Mouse (Mus musculus): ENCODE results near the gene Kif6. TPM values are rescaled to one million over a fixed set of nuclear protein-coding genes. Genes with fewer than 3 reads are reported as not detected.

The Kif6 gene
- polyA plus RNA-seq, 1 experiment from 2014 or later: 3.2 TPM

DNA sequence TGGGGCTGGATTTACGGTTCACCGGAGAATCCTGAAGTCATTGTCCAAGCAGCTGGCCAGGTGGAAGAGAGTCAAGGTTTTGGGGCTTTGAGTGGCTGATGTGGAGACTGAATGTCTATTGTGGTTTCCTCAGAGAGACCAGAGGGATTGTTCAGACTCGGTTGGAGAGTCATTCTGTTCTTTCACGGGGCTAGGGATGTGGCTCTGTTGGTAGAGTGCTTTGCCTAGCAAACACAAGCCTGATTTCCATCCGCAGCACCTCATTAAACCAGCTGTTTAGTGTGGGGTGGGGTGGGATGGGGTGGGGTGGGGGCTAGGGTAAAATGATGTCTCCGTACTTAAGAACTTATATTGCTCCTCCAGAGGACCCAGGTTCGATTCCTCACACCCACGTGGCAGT is 146.9 kb downstream of the Kif6 start:
- Histone ChIP-seq H3K4me2 (no peak overlapping the region), H3K27ac (peak overlapping the region; percentile 35; the same call in 1 of the 2 replicates), H3K27me3 (no peaks in the 10 kb centered on the region), H3K9me3 (no peaks in the 10 kb centered on the region), H3K36me3 (no peaks in the 10 kb centered on the region), H3K4me3 (no peak overlapping the region), H3K9ac (no peak overlapping the region), H3K4me1 (peaks cover 12% of the 10 kb centered on the region; the same call in 1 of the 2 replicates)
- 79% methylated on average over 8 of the region's 8 CpGs for WGBS
- ATAC-seq (ENCODE audit: insufficient number of reproducible peaks, insufficient read depth, low FRiP score, low TSS enrichment, low read depth): no peak

DNA sequence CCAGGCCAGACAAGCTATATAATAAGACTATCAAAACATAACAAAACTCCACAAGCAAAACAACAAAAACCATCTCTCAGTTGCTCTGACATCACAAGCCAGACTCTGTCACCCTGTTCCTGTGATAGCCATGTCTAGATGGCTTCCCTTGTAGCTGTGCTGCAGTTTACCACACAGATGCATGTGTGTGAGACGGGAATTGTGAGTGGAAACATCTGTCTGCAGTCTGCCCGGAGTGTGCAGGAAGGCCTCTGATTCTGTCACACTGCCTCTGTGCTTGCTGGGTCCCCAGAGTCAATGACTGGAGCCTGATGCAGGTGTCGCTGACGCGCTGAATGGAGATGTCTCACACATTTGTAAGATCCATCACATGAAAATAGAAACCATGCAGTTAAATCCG is 150.0 kb downstream of the Kif6 start:
- no peak for ATAC-seq (ENCODE audit: insufficient number of reproducible peaks, insufficient read depth, low FRiP score, low TSS enrichment, low read depth)
- no peaks in the 10 kb centered on the region for H3K36me3 ChIP-seq
- 55% methylated on average over 6 of the region's 6 CpGs for WGBS
- H3K4me2 ChIP-seq: no peak overlapping the region
- no peak overlapping the region for H3K27ac ChIP-seq
- no peak overlapping the region for H3K9ac ChIP-seq
- H3K4me3 ChIP-seq: no peak overlapping the region
- H3K4me1 ChIP-seq: peaks cover 11% of the 10 kb centered on the region; the same call in 1 of the 2 replicates
- no peaks in the 10 kb centered on the region for H3K9me3 ChIP-seq
- no peaks in the 10 kb centered on the region; the same call in 1 of the 2 replicates for H3K27me3 ChIP-seq

DNA sequence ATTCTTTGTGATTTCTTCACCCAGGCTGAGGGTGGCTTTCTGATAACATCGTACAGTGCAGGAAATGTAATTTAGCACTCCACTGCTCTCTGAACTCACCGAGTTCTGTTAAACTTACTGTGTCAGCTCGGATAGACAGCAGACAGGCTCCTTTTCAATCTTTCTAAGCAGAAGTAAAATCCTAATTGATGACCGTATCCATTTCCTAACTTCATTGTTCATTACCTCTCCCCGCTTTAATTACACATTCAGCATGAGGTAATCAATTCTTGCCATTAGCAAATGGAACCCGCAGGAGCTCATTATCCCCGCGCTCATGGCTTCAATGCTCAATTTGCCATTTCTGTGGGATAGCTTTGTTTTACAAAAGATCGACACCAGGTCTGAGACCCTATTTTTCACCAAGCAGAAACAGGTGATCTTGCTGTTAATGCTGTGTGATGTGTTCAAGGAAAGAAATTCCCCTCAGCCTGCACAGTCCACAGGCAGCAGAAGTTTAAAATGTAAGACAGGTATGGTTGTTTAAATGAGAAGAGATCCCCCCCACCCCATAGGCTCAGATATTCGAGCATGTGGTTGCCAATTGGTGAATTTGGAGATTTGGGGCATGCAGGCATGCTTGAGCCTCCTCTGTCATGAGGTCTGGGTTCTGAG is 152.9 kb downstream of the Kif6 start:
- H3K27me3 ChIP-seq: no peaks in the 10 kb centered on the region; the same call in 1 of the 2 replicates
- H3K27ac ChIP-seq: no peak overlapping the region
- 27% methylated on average over 10 of the region's 10 CpGs for WGBS

DNA sequence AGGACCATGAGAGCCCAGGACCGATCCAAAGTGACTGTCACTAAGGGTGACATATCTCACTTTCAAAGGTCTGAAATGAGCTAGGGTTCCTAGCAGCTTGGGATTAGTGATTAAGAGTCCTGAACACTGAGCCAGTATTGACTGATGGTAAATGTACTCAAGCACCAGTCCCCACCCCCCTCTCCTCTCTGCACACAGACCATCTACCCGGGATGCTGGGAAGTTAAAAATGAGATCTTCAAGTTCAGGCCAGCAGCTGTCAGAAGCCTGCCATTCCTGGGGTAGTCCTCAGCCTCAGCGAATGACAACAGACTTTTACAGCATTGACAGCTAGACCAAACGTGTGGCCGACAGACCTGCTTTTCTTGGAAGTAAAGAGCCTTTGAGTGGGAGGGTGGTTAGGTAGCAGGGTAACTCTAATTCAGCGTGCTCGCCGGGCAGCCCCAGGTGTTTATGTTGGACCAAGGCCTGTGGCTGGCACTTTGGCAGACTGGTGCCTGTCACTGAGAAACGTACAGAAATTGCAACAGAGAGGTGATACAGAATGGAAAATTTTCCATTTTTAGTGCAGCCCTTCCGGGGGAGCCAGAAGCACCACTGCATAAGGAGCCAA is 156.9 kb downstream of the Kif6 start:
- no peaks in the 10 kb centered on the region for H3K36me3 ChIP-seq
- H3K4me3 ChIP-seq: no peak overlapping the region
- H3K9me3 ChIP-seq: no peaks in the 10 kb centered on the region
- H3K9ac ChIP-seq: no peak overlapping the region
- no peak overlapping the region for H3K4me2 ChIP-seq
- H3K4me1 ChIP-seq: peaks cover 3% of the 10 kb centered on the region; the same call in 1 of the 2 replicates
- H3K27ac ChIP-seq: no peak overlapping the region
- H3K27me3 ChIP-seq: no peaks in the 10 kb centered on the region; the same call in 1 of the 2 replicates
- 71% methylated on average over 10 of the region's 10 CpGs for WGBS
- ATAC-seq (ENCODE audit: insufficient number of reproducible peaks, insufficient read depth, low FRiP score, low TSS enrichment, low read depth): no peak

More for the DNA sequence above, 152.9 kb downstream of the Kif6 start:
- Histone ChIP-seq H3K4me3 (no peak overlapping the region), H3K4me2 (no peak overlapping the region), H3K36me3 (no peaks in the 10 kb centered on the region), H3K4me1 (peaks cover 10% of the 10 kb centered on the region), H3K9me3 (no peaks in the 10 kb centered on the region), H3K9ac (no peak overlapping the region)
- no peak for ATAC-seq (ENCODE audit: insufficient number of reproducible peaks, insufficient read depth, low FRiP score, low TSS enrichment, low read depth)

DNA sequence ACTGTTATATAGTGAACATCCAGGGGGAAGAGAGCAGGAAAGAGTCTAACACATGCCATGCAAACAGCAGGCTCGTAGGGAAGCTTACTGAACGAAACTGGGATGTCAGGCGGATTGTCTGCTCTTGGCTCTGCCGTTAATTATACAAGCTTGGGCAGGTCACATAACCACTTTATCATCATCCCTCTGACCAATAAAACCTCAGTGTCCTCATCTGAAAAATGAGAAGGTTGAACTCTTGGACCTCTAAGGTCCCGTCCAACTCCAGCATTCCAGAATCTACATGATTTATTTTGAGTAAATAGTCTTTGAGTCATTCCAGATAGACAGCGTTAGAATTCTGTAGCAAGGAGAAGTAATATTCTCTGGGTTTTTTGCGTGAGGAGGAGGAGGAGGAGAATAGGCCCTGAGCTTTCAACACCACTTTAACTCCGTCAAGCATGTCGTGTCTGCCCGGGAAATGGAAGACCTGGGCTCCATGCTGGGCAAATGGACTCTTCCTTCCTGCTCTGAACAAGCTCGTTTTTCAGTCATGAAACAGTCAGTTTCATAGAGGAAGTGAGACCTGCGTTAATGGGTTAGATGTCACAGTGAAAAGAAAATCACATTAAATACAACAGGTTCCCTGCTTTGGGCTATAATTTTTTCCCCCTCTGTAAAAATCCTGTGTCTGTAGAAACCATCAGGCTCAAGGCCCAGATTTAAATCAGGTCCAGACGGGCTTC is 162.3 kb downstream of the Kif6 start:
- Histone ChIP-seq H3K9ac (no peak overlapping the region), H3K27me3 (no peaks in the 10 kb centered on the region), H3K36me3 (no peaks in the 10 kb centered on the region), H3K4me1 (peaks cover 23% of the 10 kb centered on the region), H3K27ac (0 out of 2 replicates have a peak overlapping the region, but pooled peaks have one; percentile 5), H3K4me2 (no peak overlapping the region), H3K4me3 (no peak overlapping the region), H3K9me3 (no peaks in the 10 kb centered on the region)
- WGBS: 53% methylated on average over 13 of the region's 13 CpGs
- ATAC-seq (ENCODE audit: insufficient number of reproducible peaks, insufficient read depth, low FRiP score, low TSS enrichment, low read depth): no peak

DNA sequence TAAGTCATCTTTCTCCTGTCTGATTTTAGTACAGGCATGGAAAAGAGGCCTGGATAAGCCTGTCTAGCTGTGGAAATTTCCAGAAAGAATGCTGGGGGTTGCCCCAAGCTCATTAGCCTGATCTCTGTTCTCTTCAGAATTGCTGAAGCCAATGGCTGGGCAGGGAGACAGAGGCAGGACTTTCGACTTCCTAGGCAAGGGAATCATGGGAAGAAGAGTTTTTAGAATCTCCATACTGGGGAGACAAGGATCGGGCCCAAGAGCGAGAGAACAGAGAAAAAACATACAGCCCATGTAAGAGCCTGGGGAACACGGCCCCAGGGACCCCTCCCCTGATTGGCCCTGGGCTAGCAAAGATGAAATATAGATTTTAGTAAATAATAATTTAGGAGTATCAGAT is 164.1 kb downstream of the Kif6 start:
- H3K4me1 ChIP-seq: peaks cover 23% of the 10 kb centered on the region
- H3K36me3 ChIP-seq: no peaks in the 10 kb centered on the region
- ATAC-seq (ENCODE audit: insufficient number of reproducible peaks, insufficient read depth, low FRiP score, low TSS enrichment, low read depth): no peak
- no peaks in the 10 kb centered on the region for H3K27me3 ChIP-seq
- 0 out of 2 replicates have a peak overlapping the region, but pooled peaks have one; percentile 18 for H3K27ac ChIP-seq
- WGBS: 85% methylated on average over 4 of the region's 4 CpGs
- no peak overlapping the region for H3K9ac ChIP-seq
- H3K4me2 ChIP-seq: no peak overlapping the region
- no peak overlapping the region for H3K4me3 ChIP-seq
- no peaks in the 10 kb centered on the region for H3K9me3 ChIP-seq

DNA sequence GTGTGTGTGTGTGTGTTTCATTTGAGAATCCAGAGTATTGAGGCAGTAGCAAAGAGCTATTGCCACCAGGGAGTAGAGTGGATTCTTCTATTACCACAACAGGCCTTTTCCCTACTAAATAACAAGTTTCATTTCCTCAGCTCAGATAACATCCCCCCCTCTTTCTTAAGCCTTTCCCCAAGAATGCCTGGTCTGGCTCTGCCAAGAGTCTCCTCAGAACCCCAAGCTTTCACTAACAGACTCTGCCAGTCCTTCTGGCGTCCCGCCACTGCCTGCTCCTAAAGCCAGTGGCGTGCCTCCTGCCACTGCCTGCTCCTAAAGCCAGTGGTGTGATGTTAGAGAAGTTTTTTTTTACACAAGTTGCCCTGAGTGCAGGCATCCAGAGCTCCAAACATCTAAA is 164.6 kb downstream of the Kif6 start:
- Histone ChIP-seq H3K9ac (no peak overlapping the region), H3K4me1 (peaks cover 23% of the 10 kb centered on the region), H3K4me2 (no peak overlapping the region), H3K36me3 (no peaks in the 10 kb centered on the region), H3K4me3 (no peak overlapping the region), H3K27ac (0 out of 2 replicates have a peak overlapping the region, but pooled peaks have one; percentile 14), H3K9me3 (no peaks in the 10 kb centered on the region), H3K27me3 (no peaks in the 10 kb centered on the region)
- 59% methylated on average over 3 of the region's 3 CpGs for WGBS
- 0 out of 2 replicates have a peak, but pooled peaks have one; percentile 64 for ATAC-seq (ENCODE audit: insufficient number of reproducible peaks, insufficient read depth, low FRiP score, low TSS enrichment, low read depth)

DNA sequence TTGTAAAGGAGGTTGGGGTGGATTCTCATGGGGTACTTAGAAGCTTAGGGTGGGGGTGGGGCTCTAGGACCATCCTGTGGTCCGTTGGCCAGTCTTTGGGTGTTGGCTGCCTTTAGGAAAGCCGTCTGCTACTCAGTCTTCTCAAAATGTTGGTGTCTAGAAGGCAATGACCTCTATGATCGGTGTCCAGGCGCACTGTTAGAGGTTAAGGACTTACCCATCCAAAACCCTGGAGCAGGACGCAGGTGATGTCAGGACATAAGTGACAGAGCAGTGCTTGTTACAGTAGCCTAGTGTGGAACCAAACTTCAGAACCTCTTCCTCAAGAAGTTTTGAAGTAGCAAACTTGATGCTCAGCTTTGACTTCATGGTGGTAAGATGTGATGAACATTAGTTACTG is 170.9 kb downstream of the Kif6 start:
- no peak overlapping the region for H3K9ac ChIP-seq
- H3K27ac ChIP-seq: no peak overlapping the region
- H3K4me2 ChIP-seq: no peak overlapping the region
- no peaks in the 10 kb centered on the region for H3K9me3 ChIP-seq
- no peaks in the 10 kb centered on the region for H3K27me3 ChIP-seq
- H3K4me3 ChIP-seq: no peak overlapping the region
- whole genome bisulfite sequencing: 88% methylated on average over 5 of the region's 5 CpGs
- ATAC-seq (ENCODE audit: insufficient number of reproducible peaks, insufficient read depth, low FRiP score, low TSS enrichment, low read depth): no peak
- H3K4me1 ChIP-seq: 0 out of 2 replicates have a peak, but pooled peaks cover 2% of the 10 kb centered on the region
- no peaks in the 10 kb centered on the region for H3K36me3 ChIP-seq

DNA sequence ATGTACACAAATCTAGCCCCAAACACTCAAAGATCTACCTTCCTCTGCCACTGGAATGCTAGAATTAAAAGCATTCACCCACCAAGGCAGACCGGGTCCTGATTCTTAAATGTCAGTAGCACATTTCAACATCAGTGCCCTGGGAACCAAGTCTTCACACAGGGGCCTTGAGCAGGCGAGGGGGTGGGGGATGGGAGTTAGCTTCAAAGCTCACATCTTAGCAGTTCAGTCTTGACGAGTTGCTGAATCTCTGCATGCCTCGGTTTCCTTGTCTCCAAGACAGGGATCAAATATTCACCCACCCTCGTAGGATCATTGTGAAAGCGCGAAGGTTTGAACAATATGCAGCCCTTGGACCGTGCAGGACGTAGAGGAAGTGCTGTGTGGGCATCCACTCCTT is 172.4 kb downstream of the Kif6 start:
- Histone ChIP-seq H3K27me3 (no peaks in the 10 kb centered on the region), H3K36me3 (no peaks in the 10 kb centered on the region), H3K9ac (no peak overlapping the region), H3K4me3 (no peak overlapping the region), H3K27ac (no peak overlapping the region), H3K9me3 (no peaks in the 10 kb centered on the region), H3K4me1 (0 out of 2 replicates have a peak, but pooled peaks cover 2% of the 10 kb centered on the region), H3K4me2 (no peak overlapping the region)
- no peak for ATAC-seq (ENCODE audit: insufficient number of reproducible peaks, insufficient read depth, low FRiP score, low TSS enrichment, low read depth)
- WGBS: 76% methylated on average over 9 of the region's 9 CpGs

DNA sequence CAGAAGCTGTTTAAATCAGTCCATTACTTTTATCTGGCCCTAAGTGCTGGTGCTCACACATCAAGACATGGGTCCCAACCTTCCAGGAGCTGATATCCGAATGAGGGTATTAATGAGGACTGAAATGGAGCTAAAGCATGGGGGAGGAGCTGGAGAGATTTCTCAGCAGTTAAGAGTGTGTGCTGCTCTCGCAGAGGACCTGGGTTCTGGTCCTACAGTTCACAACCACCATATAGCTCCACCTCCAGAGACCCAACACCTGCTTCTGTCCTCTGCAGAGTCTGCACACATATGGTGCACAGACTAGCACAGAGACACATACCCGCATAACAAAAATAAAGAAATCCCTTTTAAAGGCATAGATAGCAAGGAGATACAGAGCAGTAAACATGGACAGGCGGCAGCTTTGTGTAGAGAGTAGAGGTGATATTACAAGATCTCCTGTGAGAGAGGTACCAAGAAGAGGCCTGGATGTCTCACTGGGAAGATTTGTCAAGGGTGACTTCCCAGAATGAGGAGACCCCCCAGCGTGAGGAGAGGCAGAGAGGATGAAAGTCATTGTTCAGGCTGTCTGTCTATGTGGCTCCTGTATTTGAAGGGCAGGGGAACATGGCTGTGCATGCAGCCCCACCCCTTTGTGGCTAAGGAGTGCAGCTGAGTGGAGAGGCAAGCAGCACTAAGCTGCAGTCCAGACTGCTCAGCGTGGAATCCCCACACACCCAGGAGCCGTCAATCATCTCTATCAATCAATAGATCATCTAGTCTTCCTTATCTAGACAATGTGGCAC is 173.4 kb downstream of the Kif6 start:
- Histone ChIP-seq H3K27me3 (no peaks in the 10 kb centered on the region), H3K4me3 (no peak overlapping the region), H3K27ac (no peak overlapping the region), H3K4me2 (no peak overlapping the region), H3K36me3 (no peaks in the 10 kb centered on the region), H3K9me3 (no peaks in the 10 kb centered on the region), H3K4me1 (0 out of 2 replicates have a peak, but pooled peaks cover 2% of the 10 kb centered on the region), H3K9ac (no peak overlapping the region)
- ATAC-seq (ENCODE audit: insufficient number of reproducible peaks, insufficient read depth, low FRiP score, low TSS enrichment, low read depth): no peak
- 65% methylated on average over 7 of the region's 7 CpGs for WGBS

DNA sequence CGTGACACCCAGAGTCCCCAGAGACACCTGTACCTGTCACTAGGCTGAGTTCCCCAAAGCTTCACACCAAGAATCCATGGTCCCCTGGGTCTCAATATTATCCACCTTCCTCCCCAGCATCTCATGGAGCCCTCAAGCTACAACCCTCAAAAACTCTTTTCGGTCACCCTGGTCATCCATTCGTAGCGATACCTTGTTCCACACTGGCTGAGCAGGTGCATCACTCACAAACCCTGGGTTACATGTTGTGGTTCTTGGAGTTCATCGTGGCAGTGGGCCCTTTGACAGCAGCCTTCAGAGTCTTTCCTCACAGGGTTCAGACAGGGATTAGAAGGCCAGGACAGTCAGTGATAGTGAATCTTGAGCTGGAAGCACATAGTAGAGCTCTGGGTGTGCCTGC is 176.6 kb downstream of the Kif6 start:
- no peaks in the 10 kb centered on the region for H3K9me3 ChIP-seq
- H3K9ac ChIP-seq: no peak overlapping the region
- ATAC-seq (ENCODE audit: insufficient number of reproducible peaks, insufficient read depth, low FRiP score, low TSS enrichment, low read depth): no peak
- no peak overlapping the region for H3K4me3 ChIP-seq
- H3K36me3 ChIP-seq: no peaks in the 10 kb centered on the region
- 0 out of 2 replicates have a peak, but pooled peaks cover 2% of the 10 kb centered on the region for H3K4me1 ChIP-seq
- no peak overlapping the region for H3K27ac ChIP-seq
- no peak overlapping the region for H3K4me2 ChIP-seq
- H3K27me3 ChIP-seq: no peaks in the 10 kb centered on the region
- WGBS: 96% methylated on average over 5 of the region's 5 CpGs
